Mouse (Mus musculus) lung, postnatal 0 days (tissue): Measurements from ENCODE around the gene Npm3. TPM values are rescaled to one million over a fixed set of nuclear protein-coding genes. Genes with fewer than 3 reads are reported as not detected.

ENCODE experiments used
- ATAC-seq: fragments of 200-750 bp; cut with Nextera tagmentation; 2 replicates; pipeline ENCODE4 v1.8.0; 2017; ENCODE audit warnings: moderate library complexity
- DNase-seq: peaks from one replicate; pipeline ENCODE4 v3.0.0-alpha.2; 2016; ENCODE audit warnings: low spot score
- H3K27ac ChIP-seq: fragments of 300-500 bp; sonication (generic); 2 replicates; pipeline ENCODE4 v1.5.1; 2014; ENCODE audit warnings: antibody characterized with exemption, mild to moderate bottlenecking, low read length, mixed read lengths
- H3K27me3 ChIP-seq: fragments of 300-500 bp; sonication (generic); replicated peaks from 2 replicates; pipeline ENCODE4 v1.6.1; 2014; ENCODE audit warnings: low read length, mixed read lengths; ENCODE audit not compliant: insufficient read depth
- H3K36me3 ChIP-seq: fragments of 300-500 bp; sonication (generic); 2 replicates; pipeline ENCODE4 v1.6.1; 2014; ENCODE audit warnings: low read length, mixed read lengths; ENCODE audit not compliant: insufficient read depth
- H3K4me1 ChIP-seq: fragments of 300-500 bp; sonication (generic); 2 replicates; pipeline ENCODE4 v1.6.1; 2014; ENCODE audit warnings: antibody characterized with exemption, low read depth, low read length, mixed read lengths; ENCODE audit not compliant: insufficient read depth
- H3K4me2 ChIP-seq: fragments of 300-500 bp; sonication (generic); replicated peaks from 2 replicates; pipeline ENCODE4 v1.6.1; 2014; ENCODE audit warnings: low read depth, mild to moderate bottlenecking, low read length, moderate library complexity, mixed read lengths
- H3K4me3 ChIP-seq: fragments of 300-500 bp; sonication (generic); 2 replicates; pipeline ENCODE4 v1.5.1; 2014; ENCODE audit warnings: low read depth, low read length
- H3K9ac ChIP-seq: fragments of 300-500 bp; sonication (generic); replicated peaks from 2 replicates; pipeline ENCODE4 v1.6.1; 2014; ENCODE audit warnings: low read depth, mild to moderate bottlenecking
- H3K9me3 ChIP-seq: fragments of 300-500 bp; sonication (generic); 2 replicates; pipeline ENCODE4 v1.6.1; 2016; ENCODE audit warnings: low read length, mixed read lengths
- CTCF ChIP-seq: IDR thresholded peaks from 2 replicates; pipeline ENCODE4 v1.5.1; 2016; ENCODE audit warnings: antibody characterized with exemption, mild to moderate bottlenecking
- EP300 ChIP-seq: IDR thresholded peaks from 2 replicates; pipeline ENCODE4 v1.6.1; 2016; ENCODE audit warnings: antibody characterized with exemption, mild to moderate bottlenecking, control low read depth
- WGBS: fragments of 180-500 bp; shearing (Covaris S2); extraction: QIAGEN DNeasy Blood & Tissue Kit; methylation state at CpG from one replicate; pipeline ENCODE4 v1.1.7; 2014; 5-methylcytosine and 5-hydroxymethylcytosine counted together
- polyA plus RNA-seq: library from polyadenylated mRNA; unstranded; fragments of >200 nt; fragmentation: Nextera tagmentation; extraction: Ambion mirVana; gene quantifications from 2 replicates; pipeline ENCODE4 v1.2.1, GENCODE M21; 2015

Gene Npm3
- polyA plus RNA-seq, 1 experiment from 2014 or later = 7.7 TPM

DNA sequence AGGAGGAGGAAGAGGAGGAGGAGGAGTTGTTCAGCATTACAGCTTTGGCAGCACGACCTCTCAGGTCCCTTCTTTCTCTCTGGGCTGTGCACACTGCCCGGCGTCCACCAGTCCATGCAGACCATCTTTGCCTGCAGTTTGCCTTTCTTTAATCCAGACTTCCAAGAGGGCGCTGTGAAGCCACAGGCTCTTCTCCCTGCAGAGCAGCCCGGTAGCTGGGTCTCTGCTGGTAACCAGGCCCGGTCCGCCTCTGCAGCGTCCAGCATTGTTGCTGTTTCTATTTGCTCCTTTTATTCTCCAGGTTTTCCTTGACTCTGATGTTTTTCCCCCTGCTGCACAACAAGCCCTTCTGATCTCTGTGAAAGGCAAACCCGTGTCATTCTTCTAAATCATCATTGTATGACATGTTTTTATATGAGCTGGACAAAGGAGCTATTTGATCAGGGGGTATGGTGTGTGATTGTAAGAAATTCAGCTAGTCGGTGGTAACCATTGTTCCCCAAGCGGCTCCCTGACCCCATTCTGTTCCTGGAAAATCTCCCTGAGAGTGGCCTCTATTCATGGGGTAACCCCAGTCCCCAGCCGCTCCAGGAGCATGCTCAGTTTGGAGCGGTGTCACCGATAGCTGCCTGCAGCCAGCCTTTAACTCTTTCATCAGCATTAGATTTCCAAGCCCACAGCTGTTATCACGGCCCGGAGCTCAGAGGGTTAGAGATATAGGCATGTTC lies 31.7 kb downstream of the Npm3 start:
- Histone ChIP-seq H3K9me3 (no peaks in the 10 kb centered on the region), H3K4me3 (no peak overlapping the region), H3K27ac (no peak overlapping the region), H3K27me3 (no peaks in the 10 kb centered on the region), H3K36me3 (no peaks in the 10 kb centered on the region), H3K9ac (0 out of 2 replicates have a peak overlapping the region, but pooled peaks have one; percentile 19), H3K4me1 (no peaks in the 10 kb centered on the region), H3K4me2 (peak overlapping the region; percentile 33; the same call in 1 of the 2 replicates)
- 15% methylated on average over 16 of the region's 16 CpGs for WGBS
- peak; percentile 61 for DNase-seq
- ATAC-seq = peak; percentile 40
- TF ChIP-seq CTCF (peak; percentile 68), EP300 (no peak)

- Histone ChIP-seq H3K36me3 (no peaks in the 10 kb centered on the region), H3K4me3 (no peak overlapping the region), H3K9me3 (no peaks in the 10 kb centered on the region), H3K4me2 (no peak overlapping the region), H3K27me3 (no peaks in the 10 kb centered on the region), H3K27ac (peak overlapping the region; percentile 27; the same call in 1 of the 2 replicates), H3K9ac (no peak overlapping the region), H3K4me1 (no peaks in the 10 kb centered on the region)
- WGBS = 38% methylated on average over 3 of the region's 3 CpGs
- peak; percentile 80 for DNase-seq
- TF ChIP-seq CTCF = no peak
- no peak; the same call in 1 of the 2 replicates for TF ChIP-seq EP300
- ATAC-seq = peak; percentile 99
Measured at GRCm38 (mm10) chr19:45708704-45709103, 40.7 kb downstream of the Npm3 start.

Other genes with a start within 250 kb of the Npm3 start
- 8.7 and 9.7 TPM in 2 replicates for gene Poll, start 189.1 kb downstream of the Npm3 start, polyA plus RNA-seq
- gene Gm17018, start 189.0 kb downstream of the Npm3 start, polyA plus RNA-seq = 40.1 and 44.2 TPM in 2 replicates
- 2.9 and 4.6 TPM in 2 replicates for gene Fbxw4, start 89.3 kb downstream of the Npm3 start, polyA plus RNA-seq
- not detected in 2 replicates for gene Fgf8, start 6.7 kb downstream of the Npm3 start, polyA plus RNA-seq
- gene Mgea5, start 34.2 kb upstream of the Npm3 start, polyA plus RNA-seq = 26.4 and 33.9 TPM in 2 replicates
- gene Kcnip2, start 66.5 kb upstream of the Npm3 start, polyA plus RNA-seq = 1.0 and 1.4 TPM in 2 replicates
- 8.8 and 9.0 TPM in 2 replicates for gene Armh3, start 248.9 kb upstream of the Npm3 start, polyA plus RNA-seq